Mouse (Mus musculus) regulatory T cell (primary cell): ENCODE measurements around the gene Magi1.
"Not testable (repeated sequence)": the region's sequence is repeated elsewhere in the genome, so short reads cannot be mapped to it uniquely, and the experiment has no call there.

Source experiments
- in situ Hi-C: fragments of 300-600 bp; cut with MboI, MseI; formaldehyde crosslinking; loops from one replicate; pipeline ENCODE4 v1.15.1; 2025; ENCODE audit warnings: high pct_unique_total_duplicates

Gene Magi1

GRCm38 (mm10) chr6:93657187-93657974 is 626.3 kb downstream of the Magi1 start:
- in situ Hi-C loops = no loop called here

- in situ Hi-C loops = no loop called here
Measured at GRCm38 (mm10) chr6:93648581-93649230, 635.0 kb downstream of the Magi1 start.

- in situ Hi-C loops = not testable (repeated sequence)
Measured at GRCm38 (mm10) chr6:93629735-93630291, 653.9 kb downstream of the Magi1 start.

- in situ Hi-C loops = no loop called here
Measured at GRCm38 (mm10) chr6:93627200-93627599, 656.5 kb downstream of the Magi1 start.
